Mouse (Mus musculus) bone marrow macrophage, adult 2 months (primary cell): ENCODE data around the gene Rnf43.

Experiments
- CTCF ChIP-seq: IDR thresholded peaks from 2 replicates; pipeline ENCODE4 v1.5.1; 2012; ENCODE audit warnings: low read depth, mild to moderate bottlenecking, low read length, moderate library complexity
- POLR2A ChIP-seq: IDR thresholded peaks from 2 replicates; pipeline ENCODE4 v1.6.1; 2012; ENCODE audit warnings: mild to moderate bottlenecking, low read depth, low read length, borderline replicate concordance

DNA sequence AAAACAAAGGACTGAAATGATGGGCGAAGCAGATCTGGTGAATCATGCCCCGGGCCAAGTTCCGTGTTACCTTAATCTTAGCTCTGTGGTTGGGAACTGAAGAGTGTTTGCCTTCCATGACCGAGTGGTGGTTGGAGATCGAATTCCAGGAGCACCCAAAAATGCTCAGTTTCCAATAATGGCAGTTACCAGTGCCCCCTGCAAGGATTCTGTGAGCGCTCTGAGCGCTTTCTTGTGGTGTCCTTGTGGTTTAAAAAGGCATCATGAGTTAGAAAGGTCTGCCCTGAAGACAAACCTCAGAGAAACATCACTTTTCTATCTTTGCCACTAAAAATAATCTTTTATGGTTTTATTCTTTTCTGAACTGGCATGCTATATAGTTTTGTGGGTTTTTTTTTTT lies 16.5 kb downstream of the Rnf43 start:
- TF ChIP-seq CTCF, result no peak
- no peak for TF ChIP-seq POLR2A
